Comparison of ENCODE assay signal across 12 mouse cellular contexts in genomic region chr2:90956053-90956452, GRCm38 (mm10). TPM values are rescaled to one million over a fixed set of nuclear protein-coding genes. Genes with fewer than 3 reads are reported as not detected.
A peak's percentile ranks its signal among the peaks of the same experiment; 100 is the strongest.
DNase-seq lines count a peak whose midpoint lies in the region; ATAC-seq and TF ChIP-seq lines count a peak whose summit lies in the region.
"Had no signal": no experiment of that assay in that cellular context is flagged by ENCODE, and none has a peak within 500 bp of the region (broad histone marks: within the 10 kb centered on the region; RNA-seq: fewer than 3 reads in every experiment).

No protein-coding gene starts in this region.

- H3K4me3 ChIP-seq in hindbrain, embryonic 12.5 days, result no peak overlapping the region
- no peak overlapping the region for H3K4me3 ChIP-seq in hindbrain, embryonic 16.5 days (ENCODE audit: low read length)
- H3K4me3 ChIP-seq in cortical plate, adult 2 months (ENCODE audit: insufficient read depth, low read length), result no peak overlapping the region
- H3K4me3 ChIP-seq in forebrain, embryonic 14.5 days (ENCODE audit: low read depth, low read length), result no peak overlapping the region
- H3K4me3 ChIP-seq in midbrain, embryonic 14.5 days (replicated peaks; ENCODE audit: low read depth, low read length), result no peak overlapping the region
- H3K4me3 ChIP-seq: limb, embryonic 13.5 days had no signal

- peaks cover 16% of the 10 kb centered on the region for H3K4me1 ChIP-seq in hindbrain, embryonic 12.5 days
- peaks cover 5% of the 10 kb centered on the region for H3K4me1 ChIP-seq in hindbrain, embryonic 16.5 days (ENCODE audit: control insufficient read depth, insufficient read depth, low read depth, low read length)
- H3K4me1 ChIP-seq in cortical plate, adult 2 months (ENCODE audit: control insufficient read depth, insufficient read depth, low read length), result peaks cover 14% of the 10 kb centered on the region
- H3K4me1 ChIP-seq in forebrain, embryonic 14.5 days (ENCODE audit: control insufficient read depth, insufficient read depth, low read length), result peaks cover 8% of the 10 kb centered on the region; the same call in 1 of the 2 replicates
- peaks cover 13% of the 10 kb centered on the region for H3K4me1 ChIP-seq in midbrain, embryonic 14.5 days (ENCODE audit: control insufficient read depth, insufficient read depth, low read length)
- H3K4me1 ChIP-seq: limb, embryonic 13.5 days had no signal

- no peak overlapping the region for H3K27ac ChIP-seq in hindbrain, embryonic 12.5 days
- no peak overlapping the region for H3K27ac ChIP-seq in hindbrain, embryonic 16.5 days (ENCODE audit: low read depth, low read length)
- H3K27ac ChIP-seq in cortical plate, adult 2 months (ENCODE audit: insufficient read depth, low read length), result peak overlapping the region; percentile 87
- 0 out of 2 replicates have a peak overlapping the region, but pooled peaks have one; percentile 34 for H3K27ac ChIP-seq in forebrain, embryonic 14.5 days (ENCODE audit: low read depth, low read length)
- no peak overlapping the region; the same call in 1 of the 2 replicates for H3K27ac ChIP-seq in midbrain, embryonic 14.5 days (replicated peaks; ENCODE audit: low read depth, low read length)
- H3K27ac ChIP-seq: limb, embryonic 13.5 days had no signal

- no peaks in the 10 kb centered on the region for H3K36me3 ChIP-seq in hindbrain, embryonic 12.5 days
- H3K36me3 ChIP-seq in hindbrain, embryonic 16.5 days (ENCODE audit: control insufficient read depth, insufficient read depth, low read length), result no peaks in the 10 kb centered on the region
- H3K36me3 ChIP-seq in forebrain, embryonic 14.5 days (ENCODE audit: control insufficient read depth, insufficient read depth, low read length), result no peaks in the 10 kb centered on the region
- H3K36me3 ChIP-seq in midbrain, embryonic 14.5 days (ENCODE audit: control insufficient read depth, insufficient read depth, low read length), result no peaks in the 10 kb centered on the region

- no peak for TF ChIP-seq CTCF in cortical plate, adult 2 months (IDR thresholded peaks at IDR 0.05; ENCODE audit: extremely low read depth, insufficient read depth, low read length)

- 22% methylated on average over 1 of the region's 1 CpGs for WGBS in hindbrain, embryonic 12.5 days
- WGBS in hindbrain, embryonic 16.5 days, result 12% methylated on average over 1 of the region's 1 CpGs
- 5% methylated on average over 1 of the region's 1 CpGs for WGBS in forebrain, embryonic 14.5 days
- 0% methylated on average over 1 of the region's 1 CpGs for WGBS in midbrain, embryonic 14.5 days

- TF ChIP-seq POLR2A in cortical plate, adult 2 months (IDR thresholded peaks at IDR 0.05; ENCODE audit: extremely low read depth, insufficient read depth, low read length), result no peak

- 0 out of 2 replicates have a peak, but pooled peaks have one; percentile 60 for ATAC-seq in hindbrain, embryonic 12.5 days (ENCODE audit: low FRiP score)
- ATAC-seq in hindbrain, embryonic 16.5 days, result no peak
- ATAC-seq in forebrain, embryonic 14.5 days, result peak; percentile 87
- ATAC-seq in midbrain, embryonic 14.5 days (ENCODE audit: low FRiP score, low TSS enrichment), result no peak

- H3K9me3 ChIP-seq in hindbrain, embryonic 12.5 days (replicated peaks), result no peaks in the 10 kb centered on the region
- no peaks in the 10 kb centered on the region for H3K9me3 ChIP-seq in hindbrain, embryonic 16.5 days (ENCODE audit: control insufficient read depth, low read length)
- H3K9me3 ChIP-seq in forebrain, embryonic 14.5 days (replicated peaks; ENCODE audit: control insufficient read depth, low read length), result no peaks in the 10 kb centered on the region
- no peaks in the 10 kb centered on the region for H3K9me3 ChIP-seq in midbrain, embryonic 14.5 days (ENCODE audit: control insufficient read depth, low read length)
- H3K9me3 ChIP-seq: limb, embryonic 13.5 days had no signal

- no peak overlapping the region for H3K4me2 ChIP-seq in hindbrain, embryonic 12.5 days (replicated peaks)
- H3K4me2 ChIP-seq in hindbrain, embryonic 16.5 days (ENCODE audit: low read length), result no peak overlapping the region
- H3K4me2 ChIP-seq in forebrain, embryonic 14.5 days (ENCODE audit: low read length), result no peak overlapping the region
- no peak overlapping the region for H3K4me2 ChIP-seq in midbrain, embryonic 14.5 days (ENCODE audit: low read length)
- H3K4me2 ChIP-seq: limb, embryonic 13.5 days had no signal

- no peaks in the 10 kb centered on the region for H3K27me3 ChIP-seq in hindbrain, embryonic 12.5 days
- no peaks in the 10 kb centered on the region for H3K27me3 ChIP-seq in hindbrain, embryonic 16.5 days (replicated peaks; ENCODE audit: control insufficient read depth, insufficient read depth, low read length)
- H3K27me3 ChIP-seq in forebrain, embryonic 14.5 days (replicated peaks; ENCODE audit: control insufficient read depth, insufficient read depth, low read length), result no peaks in the 10 kb centered on the region
- H3K27me3 ChIP-seq in midbrain, embryonic 14.5 days (ENCODE audit: control insufficient read depth, insufficient read depth, low read length), result no peaks in the 10 kb centered on the region
- H3K27me3 ChIP-seq: CH12.LX; limb, embryonic 13.5 days had no signal

- peak; percentile 81 for DNase-seq in forebrain, embryonic 14.5 days (ENCODE audit: low spot score)
- peak; percentile 78 for DNase-seq in midbrain, embryonic 14.5 days
- no peak for DNase-seq in kidney, postnatal 14 days
- DNase-seq in kidney, adult 9 months, result no peak
- DNase-seq: cerebellum, postnatal 25 days; heart, postnatal 4 days; kidney, postnatal 10 days had no signal

- H3K9ac ChIP-seq in hindbrain, embryonic 12.5 days, result no peak overlapping the region
- H3K9ac ChIP-seq in hindbrain, embryonic 16.5 days (ENCODE audit: low read depth, low read length), result no peak overlapping the region
- no peak overlapping the region for H3K9ac ChIP-seq in forebrain, embryonic 14.5 days (ENCODE audit: low read length)
- H3K9ac ChIP-seq in midbrain, embryonic 14.5 days (replicated peaks; ENCODE audit: low read length), result no peak overlapping the region
- H3K9ac ChIP-seq: limb, embryonic 13.5 days had no signal

RNA-seq across cellular contexts. Expression of gene Celf1, which starts 15.9 kb away (rescaled TPM):
- 146 and 151 TPM in 2 replicates for polyA plus RNA-seq in hindbrain, embryonic 12.5 days (2016; fragmentation: Nextera tagmentation; extraction: Ambion mirVana)
- 81.9 and 95.3 TPM in 2 replicates for polyA plus RNA-seq in hindbrain, embryonic 16.5 days (2015; fragmentation: Nextera tagmentation; extraction: Ambion mirVana)
- 102 and 107 TPM in 2 replicates for polyA plus RNA-seq in cortical plate, adult 2 months (2012; rRNA removed)
- polyA plus RNA-seq in forebrain, embryonic 14.5 days (2014; fragmentation: Nextera tagmentation; extraction: Ambion mirVana), result 76.4 and 91.0 TPM in 2 replicates
- polyA plus RNA-seq in midbrain, embryonic 14.5 days (2014; fragmentation: Nextera tagmentation; extraction: Ambion mirVana), result 83.9 and 95.3 TPM in 2 replicates

RNA-seq across cellular contexts. Expression of gene Ndufs3, which starts 51.4 kb away (rescaled TPM):
- polyA plus RNA-seq in hindbrain, embryonic 12.5 days (2016; fragmentation: Nextera tagmentation; extraction: Ambion mirVana), result 182 and 188 TPM in 2 replicates
- 221 and 244 TPM in 2 replicates for polyA plus RNA-seq in hindbrain, embryonic 16.5 days (2015; fragmentation: Nextera tagmentation; extraction: Ambion mirVana)
- polyA plus RNA-seq in cortical plate, adult 2 months (2012; rRNA removed), result 222 and 229 TPM in 2 replicates
- 230 and 240 TPM in 2 replicates for polyA plus RNA-seq in forebrain, embryonic 14.5 days (2014; fragmentation: Nextera tagmentation; extraction: Ambion mirVana)
- 212 and 214 TPM in 2 replicates for polyA plus RNA-seq in midbrain, embryonic 14.5 days (2014; fragmentation: Nextera tagmentation; extraction: Ambion mirVana)

RNA-seq across cellular contexts. Expression of gene Kbtbd4, which starts 51.5 kb away (rescaled TPM):
- polyA plus RNA-seq in hindbrain, embryonic 12.5 days (2016; fragmentation: Nextera tagmentation; extraction: Ambion mirVana), result 49.8 and 56.6 TPM in 2 replicates
- 56.7 and 61.4 TPM in 2 replicates for polyA plus RNA-seq in hindbrain, embryonic 16.5 days (2015; fragmentation: Nextera tagmentation; extraction: Ambion mirVana)
- 25.3 and 28.1 TPM in 2 replicates for polyA plus RNA-seq in cortical plate, adult 2 months (2012; rRNA removed)
- 51.1 and 55.9 TPM in 2 replicates for polyA plus RNA-seq in forebrain, embryonic 14.5 days (2014; fragmentation: Nextera tagmentation; extraction: Ambion mirVana)
- 48.6 and 55.2 TPM in 2 replicates for polyA plus RNA-seq in midbrain, embryonic 14.5 days (2014; fragmentation: Nextera tagmentation; extraction: Ambion mirVana)

Comparison
In these comparisons a context has a peak if more than half of its experiments do, and no peak if none do; other contexts are left out.
1. ATAC-seq: peak in hindbrain, embryonic 12.5 days (single experiment) and forebrain, embryonic 14.5 days (single experiment); none in hindbrain, embryonic 16.5 days (single experiment) and midbrain, embryonic 14.5 days (single experiment).
2. H3K27ac ChIP-seq: peak in cortical plate, adult 2 months (single experiment) and forebrain, embryonic 14.5 days (single experiment); none in hindbrain, embryonic 12.5 days (single experiment), hindbrain, embryonic 16.5 days (single experiment) and midbrain, embryonic 14.5 days (single experiment).
3. DNase-seq: peak in forebrain, embryonic 14.5 days (single experiment) and midbrain, embryonic 14.5 days (single experiment); none in kidney, postnatal 14 days (single experiment) and kidney, adult 9 months (single experiment).